In the genomic region with DNA sequence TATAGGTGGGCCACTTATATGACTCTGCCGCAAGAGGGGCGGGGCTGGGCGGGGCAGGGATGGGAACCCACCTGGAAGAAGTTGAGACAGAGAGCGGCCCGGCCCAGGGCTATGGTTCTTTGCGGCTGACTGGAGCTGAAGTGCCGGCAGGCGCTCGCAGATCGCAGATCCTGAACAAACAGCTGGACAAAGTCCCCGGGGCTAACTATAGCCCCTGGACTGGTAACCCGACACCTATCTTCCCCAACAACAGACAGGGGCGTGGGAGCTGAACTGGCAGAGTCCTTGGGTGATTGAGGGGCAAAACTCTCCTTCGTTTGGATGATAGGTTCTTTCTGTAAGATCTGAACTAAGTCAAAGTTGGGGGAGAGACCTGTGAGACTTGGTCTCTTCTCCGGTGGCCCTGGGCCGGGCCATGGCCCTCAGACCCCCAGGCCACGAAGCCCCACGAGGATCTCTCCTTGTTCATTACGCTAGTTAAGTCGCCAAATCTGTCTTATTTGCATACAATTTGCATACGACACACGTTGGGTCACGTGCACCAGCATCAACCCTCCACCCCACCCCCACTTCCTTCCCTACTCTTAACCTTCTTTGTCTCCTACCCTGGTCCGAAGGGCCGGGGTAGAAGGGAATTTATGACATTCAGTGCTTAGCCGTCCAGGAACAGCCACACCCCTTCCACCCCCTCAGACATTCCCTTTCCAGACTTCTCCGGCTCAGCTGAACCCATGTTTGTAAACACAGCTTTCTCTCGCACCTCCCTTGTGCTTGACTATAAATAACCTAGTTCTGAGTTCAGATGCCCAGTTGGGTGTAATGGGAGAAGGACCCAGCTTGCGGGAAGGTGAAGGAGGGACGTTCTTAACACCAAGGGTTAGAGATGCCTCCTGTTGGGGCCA, we compare ENCODE assay signal across 9 mouse cellular contexts. TPM values are rescaled to one million over a fixed set of nuclear protein-coding genes. Genes with fewer than 3 reads are reported as not detected.
A peak's percentile ranks its signal among the peaks of the same experiment; 100 is the strongest.
DNase-seq lines count a peak whose midpoint lies in the region; ATAC-seq lines count a peak whose summit lies in the region.
"Had no signal": no experiment of that assay in that cellular context is flagged by ENCODE, and none has a peak within 500 bp of the region (broad histone marks: within the 10 kb centered on the region; RNA-seq: fewer than 3 reads in every experiment).

No protein-coding gene starts in this region.

- peaks cover 22% of the 10 kb centered on the region for H3K4me1 ChIP-seq in hindbrain, embryonic 13.5 days (replicated peaks)
- peaks cover 3% of the 10 kb centered on the region; the same call in 1 of the 2 replicates for H3K4me1 ChIP-seq in midbrain, embryonic 16.5 days (ENCODE audit: control insufficient read depth, insufficient read depth, low read length)

- H3K4me2 ChIP-seq in hindbrain, embryonic 13.5 days = peak overlapping the region; percentile 49
- H3K4me2 ChIP-seq in midbrain, embryonic 16.5 days (ENCODE audit: low read length) = peak overlapping the region; percentile 38

- 0 out of 2 replicates have a peak, but pooled peaks have one; percentile 32 for ATAC-seq in erythroblast, adult 5-6 weeks (replicated peaks; ENCODE audit: low FRiP score, poor library complexity, severe bottlenecking)
- peak; percentile 55; the same call in 1 of the 2 replicates for ATAC-seq in hindbrain, embryonic 13.5 days (ENCODE audit: low FRiP score)
- 0 out of 2 replicates have a peak, but pooled peaks have one; percentile 9 for ATAC-seq in midbrain, embryonic 16.5 days
- no peak for ATAC-seq in erythroid progenitor cell, adult 5-6 weeks (replicated peaks; ENCODE audit: low FRiP score, poor library complexity, severe bottlenecking)
- no peak; the same call in 1 of the 2 replicates for ATAC-seq in frontal cortex, adult (ENCODE audit: low TSS enrichment)

- no peaks in the 10 kb centered on the region for H3K9me3 ChIP-seq in hindbrain, embryonic 13.5 days
- H3K9me3 ChIP-seq in midbrain, embryonic 16.5 days (replicated peaks; ENCODE audit: control insufficient read depth, low read length, poor library complexity, severe bottlenecking) = no peaks in the 10 kb centered on the region

- peak overlapping the region; percentile 18 for H3K4me3 ChIP-seq in hindbrain, embryonic 13.5 days
- H3K4me3 ChIP-seq in midbrain, embryonic 16.5 days (ENCODE audit: low read depth, low read length) = no peak overlapping the region; the same call in 1 of the 2 replicates

- H3K9ac ChIP-seq in hindbrain, embryonic 13.5 days = no peak overlapping the region
- H3K9ac ChIP-seq in midbrain, embryonic 16.5 days (ENCODE audit: low read depth, low read length) = no peak overlapping the region

- 4% methylated on average over 30 of the region's 30 CpGs for WGBS in hindbrain, embryonic 13.5 days
- WGBS in midbrain, embryonic 16.5 days = 5% methylated on average over 30 of the region's 30 CpGs

- H3K27ac ChIP-seq in hindbrain, embryonic 13.5 days = no peak overlapping the region
- H3K27ac ChIP-seq in midbrain, embryonic 16.5 days (ENCODE audit: low read length) = no peak overlapping the region

- DNase-seq in T-cell, adult 2 months (ENCODE audit: low spot score) = peak; percentile 51
- peak; percentile 40 for DNase-seq in liver
- DNase-seq in yolk sac, embryonic 10.5 days (ENCODE audit: low spot score) = peak; percentile 56

- peaks cover 4% of the 10 kb centered on the region for H3K36me3 ChIP-seq in hindbrain, embryonic 13.5 days
- H3K36me3 ChIP-seq in midbrain, embryonic 16.5 days (ENCODE audit: control insufficient read depth, insufficient read depth, low read length) = no peaks in the 10 kb centered on the region

- H3K27me3 ChIP-seq in hindbrain, embryonic 13.5 days = 0 out of 2 replicates have a peak, but pooled peaks cover 3% of the 10 kb centered on the region
- H3K27me3 ChIP-seq in midbrain, embryonic 16.5 days (ENCODE audit: control insufficient read depth, insufficient read depth, low read depth, low read length) = no peaks in the 10 kb centered on the region

RNA-seq across cellular contexts. Expression of gene Art1, which starts 1.5 kb away (rescaled TPM):
- not detected in 2 replicates for total RNA-seq in erythroblast, adult 5-6 weeks (2015; ENCODE audit: low replicate concordance)
- total RNA-seq in erythroblast, adult 5-6 weeks (2017; ENCODE audit: low replicate concordance) = not detected in 2 replicates
- 0.22 and 0.26 TPM in 2 replicates for polyA plus RNA-seq in hindbrain, embryonic 13.5 days (2015; fragmentation: Nextera tagmentation; extraction: Ambion mirVana)
- polyA plus RNA-seq in midbrain, embryonic 16.5 days (2015; fragmentation: Nextera tagmentation; extraction: Ambion mirVana) = 0.25 and 0.57 TPM in 2 replicates
- total RNA-seq in erythroid progenitor cell, adult 5-6 weeks (2015; ENCODE audit: low replicate concordance) = not detected in 2 replicates
- not detected in 2 replicates for total RNA-seq in erythroid progenitor cell, adult 5-6 weeks (2017; ENCODE audit: low replicate concordance)

RNA-seq across cellular contexts. Expression of gene Art5, which starts 9.3 kb away (rescaled TPM):
- not detected in 2 replicates for total RNA-seq in erythroblast, adult 5-6 weeks (2015; ENCODE audit: low replicate concordance)
- total RNA-seq in erythroblast, adult 5-6 weeks (2017; ENCODE audit: low replicate concordance) = not detected in 2 replicates
- 0.74 and 0.75 TPM in 2 replicates for polyA plus RNA-seq in hindbrain, embryonic 13.5 days (2015; fragmentation: Nextera tagmentation; extraction: Ambion mirVana)
- polyA plus RNA-seq in midbrain, embryonic 16.5 days (2015; fragmentation: Nextera tagmentation; extraction: Ambion mirVana) = 0.17 TPM in 1 of 2 replicates, not detected in the other
- not detected in 2 replicates for total RNA-seq in erythroid progenitor cell, adult 5-6 weeks (2015; ENCODE audit: low replicate concordance)
- total RNA-seq in erythroid progenitor cell, adult 5-6 weeks (2017; ENCODE audit: low replicate concordance) = not detected in 2 replicates

RNA-seq across cellular contexts. Expression of gene Chrna10, which starts 16.6 kb away (rescaled TPM):
- not detected in 2 replicates for total RNA-seq in erythroblast, adult 5-6 weeks (2015; ENCODE audit: low replicate concordance)
- not detected in 2 replicates for total RNA-seq in erythroblast, adult 5-6 weeks (2017; ENCODE audit: low replicate concordance)
- not detected in 2 replicates for polyA plus RNA-seq in hindbrain, embryonic 13.5 days (2015; fragmentation: Nextera tagmentation; extraction: Ambion mirVana)
- not detected in 2 replicates for polyA plus RNA-seq in midbrain, embryonic 16.5 days (2015; fragmentation: Nextera tagmentation; extraction: Ambion mirVana)
- not detected in 2 replicates for total RNA-seq in erythroid progenitor cell, adult 5-6 weeks (2015; ENCODE audit: low replicate concordance)
- total RNA-seq in erythroid progenitor cell, adult 5-6 weeks (2017; ENCODE audit: low replicate concordance) = not detected in 2 replicates
- total RNA-seq: heart, postnatal 14 days had no signal

RNA-seq across cellular contexts. Expression of gene Trpc2, which starts 17.1 kb away (rescaled TPM):
- 0.63 TPM in 1 of 2 replicates, not detected in the other for total RNA-seq in erythroblast, adult 5-6 weeks (2015; ENCODE audit: low replicate concordance)
- 0.28 TPM in 1 of 2 replicates, not detected in the other for total RNA-seq in erythroblast, adult 5-6 weeks (2017; ENCODE audit: low replicate concordance)
- polyA plus RNA-seq in hindbrain, embryonic 13.5 days (2015; fragmentation: Nextera tagmentation; extraction: Ambion mirVana) = 0.25 and 0.49 TPM in 2 replicates
- polyA plus RNA-seq in midbrain, embryonic 16.5 days (2015; fragmentation: Nextera tagmentation; extraction: Ambion mirVana) = not detected in 2 replicates
- total RNA-seq in erythroid progenitor cell, adult 5-6 weeks (2015; ENCODE audit: low replicate concordance) = 2.5 TPM in 1 of 2 replicates, not detected in the other
- 0.83 TPM in 1 of 2 replicates, not detected in the other for total RNA-seq in erythroid progenitor cell, adult 5-6 weeks (2017; ENCODE audit: low replicate concordance)

RNA-seq across cellular contexts. Expression of gene Xntrpc, which starts 34.5 kb away (rescaled TPM):
- total RNA-seq in erythroblast, adult 5-6 weeks (2015; ENCODE audit: low replicate concordance) = 1.3 TPM in 1 of 2 replicates, not detected in the other
- total RNA-seq in erythroblast, adult 5-6 weeks (2017; ENCODE audit: low replicate concordance) = 0.70 and 1.1 TPM in 2 replicates
- 1.2 and 1.4 TPM in 2 replicates for polyA plus RNA-seq in hindbrain, embryonic 13.5 days (2015; fragmentation: Nextera tagmentation; extraction: Ambion mirVana)
- 1.1 and 1.3 TPM in 2 replicates for polyA plus RNA-seq in midbrain, embryonic 16.5 days (2015; fragmentation: Nextera tagmentation; extraction: Ambion mirVana)
- total RNA-seq in erythroid progenitor cell, adult 5-6 weeks (2015; ENCODE audit: low replicate concordance) = 1.3 TPM in 1 of 2 replicates, not detected in the other
- 0.61 and 1.0 TPM in 2 replicates for total RNA-seq in erythroid progenitor cell, adult 5-6 weeks (2017; ENCODE audit: low replicate concordance)

Comparison
In these comparisons a context has a peak if more than half of its experiments do, and no peak if none do; other contexts are left out.
1. ATAC-seq: peak in erythroblast, adult 5-6 weeks (single experiment), hindbrain, embryonic 13.5 days (single experiment) and midbrain, embryonic 16.5 days (single experiment); none in erythroid progenitor cell, adult 5-6 weeks (single experiment) and frontal cortex, adult (single experiment).
2. Peak in every context shown above with its lines, with median percentiles within 50 percentile points of each other: DNase-seq.